Mouse (Mus musculus): ENCODE measurements at regions not wholly inside any gene's neighbourhood (a gene's known extent, or its start where the extent isn't known, plus 50 kb on each side); places are given as distances from the start of the nearest gene placed in this dataset.
A peak's percentile ranks its signal among the peaks of the same experiment; 100 is the strongest.
"Not testable (repeated sequence)": the region's sequence is repeated elsewhere in the genome, so short reads cannot be mapped to it uniquely, and the experiment has no call there.

DNA sequence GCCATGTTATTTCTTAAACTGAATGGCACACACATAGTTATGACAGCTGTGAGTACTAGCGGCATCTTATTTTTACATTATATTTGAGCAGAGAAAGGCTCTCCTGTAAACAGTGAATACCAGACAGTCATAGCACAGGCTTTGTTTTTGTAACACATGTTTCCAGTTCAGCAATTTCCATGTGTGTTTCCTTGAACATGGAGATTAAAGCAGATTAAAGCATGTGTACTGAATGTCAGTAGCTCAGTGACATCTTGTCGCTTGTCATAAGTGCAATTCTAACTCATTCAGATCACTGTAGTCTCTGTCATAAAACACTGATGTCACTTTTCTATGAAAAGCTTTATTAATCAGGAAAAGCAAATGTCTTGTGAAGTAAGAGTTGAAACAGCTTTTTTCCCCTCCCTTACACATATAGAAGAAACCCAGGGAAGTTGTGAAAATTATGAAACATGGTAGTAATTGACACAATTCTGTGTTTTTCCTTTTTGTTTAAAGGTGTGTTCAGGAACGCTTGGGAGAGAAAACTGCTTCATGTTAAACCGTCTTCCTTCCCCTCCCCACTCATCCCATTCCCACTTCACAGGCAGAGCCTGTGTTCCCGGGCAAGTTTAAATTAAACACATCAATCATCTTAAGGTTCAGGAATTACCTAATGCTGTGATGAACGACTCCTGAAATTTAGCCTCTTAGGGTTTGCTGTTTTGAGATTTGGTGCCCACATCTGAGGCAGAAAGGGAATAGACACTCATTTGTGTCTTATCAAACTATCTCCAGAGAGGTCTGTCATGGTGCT lies 449.9 kb upstream of the Pdcd1 start:
- no peak overlapping the region for H3K9ac ChIP-seq (ENCODE audit: low read depth, low read length)
- H3K27me3 ChIP-seq (replicated peaks; ENCODE audit: control insufficient read depth, insufficient read depth, low read length): no peaks in the 10 kb centered on the region
- WGBS: 46% methylated on average over 6 of the region's 6 CpGs
- TF ChIP-seq CTCF (IDR thresholded peaks at IDR 0.05; ENCODE audit: low read depth): no peak
- ATAC-seq: no peak
- H3K36me3 ChIP-seq (ENCODE audit: control insufficient read depth, insufficient read depth): no peaks in the 10 kb centered on the region
- no peak overlapping the region for H3K4me2 ChIP-seq (replicated peaks; ENCODE audit: low read depth)
- H3K4me3 ChIP-seq (ENCODE audit: low read depth, low read length): no peak overlapping the region
- H3K4me1 ChIP-seq (replicated peaks; ENCODE audit: control insufficient read depth, insufficient read depth, low read length): no peaks in the 10 kb centered on the region
- H3K9me3 ChIP-seq (ENCODE audit: control insufficient read depth): no peaks in the 10 kb centered on the region
- no peak overlapping the region for H3K27ac ChIP-seq (ENCODE audit: low read depth, low read length)

DNA sequence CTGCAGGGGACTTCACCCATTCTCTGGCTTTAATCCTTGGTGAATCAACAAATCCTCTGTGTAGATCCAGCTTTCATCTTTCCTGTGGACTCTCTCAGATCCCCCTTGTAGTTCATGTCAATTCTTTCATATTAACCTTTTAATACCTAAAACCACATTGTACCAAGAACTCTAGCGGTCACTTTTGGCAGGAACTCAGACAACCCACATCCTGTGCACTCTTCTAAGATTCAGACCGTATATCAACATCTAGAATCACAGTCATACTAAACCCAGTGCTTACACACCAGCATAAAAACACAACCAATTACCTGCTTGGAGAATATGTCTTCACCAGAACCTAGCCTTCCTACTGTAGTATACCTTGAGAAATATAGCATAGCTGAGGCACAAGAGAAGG lies 444.6 kb upstream of the Pdcd1 start:
- H3K36me3 ChIP-seq (ENCODE audit: control insufficient read depth, insufficient read depth): no peaks in the 10 kb centered on the region
- ATAC-seq: no peak

DNA sequence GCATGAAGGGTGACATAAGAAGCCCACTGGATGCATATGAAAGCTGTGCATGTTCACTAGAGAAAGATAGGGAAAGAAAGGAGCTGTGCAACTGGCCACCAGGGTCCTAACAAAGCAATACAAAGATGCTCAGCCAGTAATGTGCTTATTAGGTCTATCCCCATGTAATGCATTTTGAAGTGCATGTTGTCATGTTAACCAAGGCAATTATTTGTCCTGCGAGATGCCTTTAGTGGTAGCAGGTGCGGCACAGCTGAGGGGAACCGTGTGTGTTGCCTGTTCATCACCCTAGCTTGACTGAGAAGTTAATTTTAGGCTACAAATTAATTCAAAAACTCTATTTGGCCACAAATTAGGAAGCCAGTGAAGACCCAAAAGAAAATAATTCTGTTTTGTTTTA lies 444.0 kb upstream of the Pdcd1 start:
- no peak for ATAC-seq
- Histone ChIP-seq H3K4me3 (ENCODE audit: low read depth, low read length) (no peak overlapping the region), H3K4me2 (replicated peaks; ENCODE audit: low read depth) (no peak overlapping the region), H3K36me3 (ENCODE audit: control insufficient read depth, insufficient read depth) (no peaks in the 10 kb centered on the region), H3K4me1 (replicated peaks; ENCODE audit: control insufficient read depth, insufficient read depth, low read length) (no peaks in the 10 kb centered on the region), H3K9ac (ENCODE audit: low read depth, low read length) (no peak overlapping the region), H3K9me3 (ENCODE audit: control insufficient read depth) (no peaks in the 10 kb centered on the region), H3K27me3 (replicated peaks; ENCODE audit: control insufficient read depth, insufficient read depth, low read length) (no peaks in the 10 kb centered on the region), H3K27ac (ENCODE audit: low read depth, low read length) (no peak overlapping the region)
- WGBS: 85% methylated on average over 3 of the region's 3 CpGs
- TF ChIP-seq CTCF (IDR thresholded peaks at IDR 0.05; ENCODE audit: low read depth): no peak

More for the DNA sequence above, 444.6 kb upstream of the Pdcd1 start:
- no peak overlapping the region for H3K27ac ChIP-seq (ENCODE audit: low read depth, low read length)
- H3K9ac ChIP-seq (ENCODE audit: low read depth, low read length): no peak overlapping the region
- TF ChIP-seq CTCF (IDR thresholded peaks at IDR 0.05; ENCODE audit: low read depth): no peak
- H3K4me1 ChIP-seq (replicated peaks; ENCODE audit: control insufficient read depth, insufficient read depth, low read length): no peaks in the 10 kb centered on the region
- no peak overlapping the region for H3K4me3 ChIP-seq (ENCODE audit: low read depth, low read length)
- H3K4me2 ChIP-seq (replicated peaks; ENCODE audit: low read depth): no peak overlapping the region
- no peaks in the 10 kb centered on the region for H3K9me3 ChIP-seq (ENCODE audit: control insufficient read depth)
- no peaks in the 10 kb centered on the region for H3K27me3 ChIP-seq (replicated peaks; ENCODE audit: control insufficient read depth, insufficient read depth, low read length)
- WGBS: 93% methylated on average over 2 of the region's 2 CpGs

DNA sequence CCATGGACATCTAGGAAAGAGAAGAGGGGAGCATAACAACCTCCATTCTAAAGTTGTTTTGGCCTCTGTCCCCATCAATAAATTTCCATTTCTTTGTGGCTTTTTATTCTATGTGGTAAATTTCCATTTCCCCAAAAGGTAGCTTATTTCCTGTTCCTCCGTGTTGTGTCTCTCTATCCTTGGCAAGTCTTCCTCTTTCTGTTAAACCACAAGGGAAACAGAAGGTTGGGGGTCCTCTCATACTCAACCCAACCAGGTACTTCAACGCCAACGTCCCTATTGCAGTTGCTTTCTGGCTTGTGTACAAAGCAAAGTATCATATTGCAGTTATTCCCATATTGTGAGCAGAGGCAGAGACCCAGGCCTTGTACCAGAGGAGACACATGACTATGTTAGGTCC lies 434.7 kb upstream of the Pdcd1 start:
- TF ChIP-seq CTCF (IDR thresholded peaks at IDR 0.05; ENCODE audit: low read depth): no peak
- no peak overlapping the region for H3K27ac ChIP-seq (ENCODE audit: low read depth, low read length)
- ATAC-seq: no peak
- H3K4me2 ChIP-seq (replicated peaks; ENCODE audit: low read depth): no peak overlapping the region
- H3K4me1 ChIP-seq (replicated peaks; ENCODE audit: control insufficient read depth, insufficient read depth, low read length): no peaks in the 10 kb centered on the region
- no peak overlapping the region for H3K4me3 ChIP-seq (ENCODE audit: low read depth, low read length)
- H3K9ac ChIP-seq (ENCODE audit: low read depth, low read length): no peak overlapping the region
- H3K9me3 ChIP-seq (ENCODE audit: control insufficient read depth): no peaks in the 10 kb centered on the region
- H3K36me3 ChIP-seq (ENCODE audit: control insufficient read depth, insufficient read depth): no peaks in the 10 kb centered on the region
- WGBS: 79% methylated on average over 3 of the region's 3 CpGs
- H3K27me3 ChIP-seq (replicated peaks; ENCODE audit: control insufficient read depth, insufficient read depth, low read length): no peaks in the 10 kb centered on the region

DNA sequence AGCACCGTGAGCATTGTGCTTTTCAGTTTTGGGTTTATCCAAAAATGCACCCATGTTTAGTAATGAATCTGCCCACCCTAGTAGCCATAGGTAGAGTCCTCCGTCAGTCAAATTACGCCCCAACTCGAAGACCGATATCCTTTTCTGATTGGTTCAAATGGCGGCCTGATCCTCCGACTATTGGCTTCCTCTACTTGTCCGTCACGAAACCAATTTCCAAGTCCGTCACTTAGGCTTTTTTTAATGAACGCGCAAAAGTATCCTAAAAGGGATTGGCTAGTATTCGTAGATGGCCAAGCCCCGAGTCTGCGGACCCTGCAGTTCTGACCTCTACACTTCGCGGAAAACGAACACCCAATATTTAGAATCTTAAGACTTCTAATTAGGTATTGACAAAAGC lies 417.5 kb upstream of the Pdcd1 start:
- not testable (repeated sequence) for H3K9me3 ChIP-seq (ENCODE audit: control insufficient read depth); H3K36me3 ChIP-seq (ENCODE audit: control insufficient read depth, insufficient read depth); H3K9ac ChIP-seq (ENCODE audit: low read depth, low read length); H3K4me3 ChIP-seq (ENCODE audit: low read depth, low read length); H3K27me3 ChIP-seq (replicated peaks; ENCODE audit: control insufficient read depth, insufficient read depth, low read length); H3K27ac ChIP-seq (ENCODE audit: low read depth, low read length); H3K4me1 ChIP-seq (replicated peaks; ENCODE audit: control insufficient read depth, insufficient read depth, low read length); H3K4me2 ChIP-seq (replicated peaks; ENCODE audit: low read depth)
- 95% methylated on average over 18 of the region's 18 CpGs for WGBS
- peak; percentile 97 for ATAC-seq

DNA sequence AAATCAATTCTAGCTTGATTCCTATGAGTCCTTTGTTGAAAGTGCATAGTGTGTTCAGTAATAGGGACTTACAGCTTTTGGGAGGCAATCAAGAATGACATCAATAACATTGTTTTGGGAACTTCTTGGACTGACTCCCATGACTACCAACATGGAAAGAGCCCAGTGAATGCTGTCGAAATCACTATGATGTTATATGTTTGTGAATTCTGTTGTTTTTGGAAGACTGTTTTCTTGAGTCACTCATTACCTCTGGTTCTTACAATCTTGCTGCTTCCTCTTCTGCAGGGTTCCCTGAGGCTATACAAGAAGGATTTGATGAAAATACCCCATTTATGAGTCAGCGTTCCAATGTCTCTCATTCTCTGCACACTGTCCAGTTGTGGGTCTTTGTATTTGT lies 371.4 kb upstream of the Pdcd1 start:
- Histone ChIP-seq H3K36me3 (ENCODE audit: control insufficient read depth, insufficient read depth) (no peaks in the 10 kb centered on the region), H3K27ac (ENCODE audit: low read depth, low read length) (no peak overlapping the region), H3K4me2 (replicated peaks; ENCODE audit: low read depth) (no peak overlapping the region), H3K27me3 (replicated peaks; ENCODE audit: control insufficient read depth, insufficient read depth, low read length) (no peaks in the 10 kb centered on the region), H3K9me3 (ENCODE audit: control insufficient read depth) (no peaks in the 10 kb centered on the region), H3K9ac (ENCODE audit: low read depth, low read length) (no peak overlapping the region), H3K4me1 (replicated peaks; ENCODE audit: control insufficient read depth, insufficient read depth, low read length) (no peaks in the 10 kb centered on the region), H3K4me3 (ENCODE audit: low read depth, low read length) (no peak overlapping the region)
- no peak for ATAC-seq
- TF ChIP-seq CTCF (IDR thresholded peaks at IDR 0.05; ENCODE audit: low read depth): no peak
- 92% methylated on average over 2 of the region's 2 CpGs for WGBS

DNA sequence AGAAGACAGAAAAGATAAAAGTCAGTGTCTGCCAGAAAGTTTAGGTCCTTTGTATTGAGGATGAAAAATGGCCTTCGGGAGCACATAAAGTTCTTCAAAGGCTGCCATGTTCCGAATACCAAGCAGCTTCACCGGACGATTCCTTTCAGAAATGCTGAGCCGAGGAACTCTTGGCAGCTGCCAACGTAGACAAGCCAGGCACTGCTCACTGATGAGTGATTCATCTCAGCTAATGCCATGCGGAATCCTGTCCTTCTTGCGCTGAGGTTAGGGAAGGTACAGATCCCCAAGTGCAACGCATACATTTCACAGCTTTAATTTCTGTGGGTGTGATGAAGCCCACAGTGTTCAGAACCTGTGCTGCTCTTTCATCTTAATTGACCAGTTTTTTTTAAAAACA lies 360.7 kb upstream of the Pdcd1 start:
- WGBS: 83% methylated on average over 9 of the region's 9 CpGs
- Histone ChIP-seq H3K4me2 (replicated peaks; ENCODE audit: low read depth) (no peak overlapping the region), H3K4me3 (ENCODE audit: low read depth, low read length) (no peak overlapping the region), H3K4me1 (replicated peaks; ENCODE audit: control insufficient read depth, insufficient read depth, low read length) (no peaks in the 10 kb centered on the region), H3K9me3 (ENCODE audit: control insufficient read depth) (no peaks in the 10 kb centered on the region), H3K36me3 (ENCODE audit: control insufficient read depth, insufficient read depth) (no peaks in the 10 kb centered on the region), H3K27me3 (replicated peaks; ENCODE audit: control insufficient read depth, insufficient read depth, low read length) (no peaks in the 10 kb centered on the region), H3K9ac (ENCODE audit: low read depth, low read length) (no peak overlapping the region), H3K27ac (ENCODE audit: low read depth, low read length) (no peak overlapping the region)
- ATAC-seq: no peak
- TF ChIP-seq CTCF (IDR thresholded peaks at IDR 0.05; ENCODE audit: low read depth): no peak
